Mouse (Mus musculus): ENCODE measurements around the gene Mfap3l.

GRCm38 (mm10) chr8:60650119-60650518 is 17.5 kb downstream of the Mfap3l start:
- TF ChIP-seq CTCF (conservative IDR thresholded peaks at IDR 0.05; ENCODE audit: low read length), result no peak
- no peak for TF ChIP-seq POU5F1 (IDR thresholded peaks at IDR 0.05; ENCODE audit: borderline replicate concordance, low read length)
